7 mouse cellular contexts compared by ENCODE assay signal in genomic region chr19:45815831-45816405, GRCm38 (mm10). TPM values are rescaled to one million over a fixed set of nuclear protein-coding genes. Genes with fewer than 3 reads are reported as not detected.
A peak's percentile ranks its signal among the peaks of the same experiment; 100 is the strongest.
DNase-seq lines count a peak whose midpoint lies in the region; ATAC-seq and TF ChIP-seq lines count a peak whose summit lies in the region.

Kcnip2 (minus strand) TSS chr19:45816061.

- no peak within 1 kb of the TSS for H3K27ac ChIP-seq in ES-E14 (ENCODE audit: insufficient read depth, low read depth, low read length, poor library complexity, severe bottlenecking)
- no peak within 1 kb of the TSS for H3K27ac ChIP-seq in heart, embryonic 14.5 days (replicated peaks in 1 of 2; ENCODE audit: control insufficient read depth in 1 of 2, insufficient read depth in 1 of 2, low read depth in 2 of 2, low read length in 2 of 2)
- H3K27ac ChIP-seq in liver, embryonic 13.5 days: no peak within 1 kb of the TSS

- H3K4me1 ChIP-seq in ES-E14 (ENCODE audit: control insufficient read depth in 2 of 2, insufficient read depth in 2 of 2, low read length in 2 of 2, poor library complexity in 1 of 2): peaks cover 6 to 32% of the 10 kb centered on the region in 2 experiments; a peak in 3 of 4 replicates
- peaks cover 11 to 22% of the 10 kb centered on the region in 2 experiments; a peak in 3 of 4 replicates for H3K4me1 ChIP-seq in heart, embryonic 14.5 days (ENCODE audit: control insufficient read depth in 2 of 2, insufficient read depth in 2 of 2, low read length in 2 of 2)
- H3K4me1 ChIP-seq in liver, embryonic 13.5 days (replicated peaks): peaks cover 35% of the 10 kb centered on the region

- in situ Hi-C loops in ES-E14 (cut with MboI; ENCODE audit: low sequenced_read_pairs in 2 of 2, unreplicated experiment in 2 of 2): loop anchor here in 1 of 2 experiments (10.0 kb wide), 1 partner anchor 199 kb away; no protein-coding TSS in a partner anchor

- ATAC-seq in heart, embryonic 14.5 days (ENCODE audit: insufficient number of reproducible peaks, insufficient read depth, low FRiP score, low read depth): peak; percentile 17; the same call in 1 of the 2 replicates
- ATAC-seq in liver, embryonic 13.5 days (ENCODE audit: low read depth): 0 out of 2 replicates have a peak, but pooled peaks have one; percentile 8

- H3K4me3 ChIP-seq in ES-E14 (ENCODE audit: insufficient read depth in 1 of 2, low read depth in 1 of 2, low read length in 2 of 2, poor library complexity in 1 of 2, severe bottlenecking in 1 of 2): peak within 1 kb of the TSS; percentile 60 to 74
- peak within 1 kb of the TSS; percentile 39 to 42 for H3K4me3 ChIP-seq in heart, embryonic 14.5 days (ENCODE audit: control insufficient read depth in 1 of 2, insufficient read depth in 1 of 2, low read depth in 1 of 2, low read length in 2 of 2)
- peak within 1 kb of the TSS; percentile 35 for H3K4me3 ChIP-seq in liver, embryonic 13.5 days (replicated peaks)

- peaks cover 4% of the 10 kb centered on the region; the same call in 1 of the 2 replicates for H3K36me3 ChIP-seq in ES-E14 (ENCODE audit: control insufficient read depth, insufficient read depth, low read length, poor library complexity, severe bottlenecking)
- H3K36me3 ChIP-seq in heart, embryonic 14.5 days (ENCODE audit: control insufficient read depth, insufficient read depth, low read length): peaks cover 7% of the 10 kb centered on the region; the same call in 1 of the 2 replicates
- H3K36me3 ChIP-seq in liver, embryonic 13.5 days: 0 out of 2 replicates have a peak, but pooled peaks cover 5% of the 10 kb centered on the region

- no peak for DNase-seq in ES-E14 (ENCODE audit: low read depth, low spot score)
- peak; percentile 48 for DNase-seq in embryo, embryonic 10 days (ENCODE audit: low spot score)
- peak; percentile 65 for DNase-seq in kidney, postnatal 14 days
- no peak for DNase-seq in liver, embryonic 13.5 days
- peak; percentile 78 for DNase-seq in right cerebral cortex, adult 18-20 months
- DNase-seq in urinary bladder, postnatal 14 days (ENCODE audit: low spot score): no peak

- H3K9ac ChIP-seq in ES-E14 (ENCODE audit: insufficient read depth, low read depth, low read length, poor library complexity, severe bottlenecking): peak within 1 kb of the TSS; percentile 51
- H3K9ac ChIP-seq in heart, embryonic 14.5 days (ENCODE audit: low read length): peak within 1 kb of the TSS; percentile 64
- 0 out of 2 replicates have a peak within 1 kb of the TSS, but pooled peaks have one; percentile 22 for H3K9ac ChIP-seq in liver, embryonic 13.5 days

- peak within 1 kb of the TSS; percentile 91 for H3K4me2 ChIP-seq in heart, embryonic 14.5 days (ENCODE audit: low read length)
- peak within 1 kb of the TSS; percentile 58 for H3K4me2 ChIP-seq in liver, embryonic 13.5 days

- peaks cover 16% of the 10 kb centered on the region for H3K27me3 ChIP-seq in heart, embryonic 14.5 days (ENCODE audit: control insufficient read depth, insufficient read depth, low read length)
- peaks cover 53% of the 10 kb centered on the region for H3K27me3 ChIP-seq in liver, embryonic 13.5 days

- WGBS in heart, embryonic 14.5 days: 1% methylated on average over 19 of the region's 29 CpGs
- WGBS in liver, embryonic 13.5 days (ENCODE audit: insufficient replicate concordance): 2% methylated on average over 19 of the region's 29 CpGs

- no peaks in the 10 kb centered on the region for H3K9me3 ChIP-seq in ES-E14 (ENCODE audit: control insufficient read depth, insufficient read depth, low read depth, low read length)
- H3K9me3 ChIP-seq in heart, embryonic 14.5 days (ENCODE audit: control insufficient read depth, low read length): no peaks in the 10 kb centered on the region
- H3K9me3 ChIP-seq in liver, embryonic 13.5 days (replicated peaks): no peaks in the 10 kb centered on the region

TF ChIP-seq in ES-E14, 5 proteins besides CTCF, POLR2A, EP300 and RAD21:
- no peak for TF ChIP-seq ZC3H11A (IDR thresholded peaks at IDR 0.05; ENCODE audit: borderline replicate concordance, low read depth, low read length)
- no peak for TF ChIP-seq MAFK (IDR thresholded peaks at IDR 0.05; ENCODE audit: insufficient read depth, low read depth, low read length)
- TF ChIP-seq CHD2 (IDR thresholded peaks at IDR 0.05; ENCODE audit: low read depth, low read length): no peak
- TF ChIP-seq ZNF384 (IDR thresholded peaks at IDR 0.05; ENCODE audit: low read depth, low read length): no peak
- TF ChIP-seq HCFC1 (IDR thresholded peaks at IDR 0.05; ENCODE audit: borderline replicate concordance, insufficient read depth, low read length): no peak
TF ChIP-seq in ES-E14: peak in this region for 0.

RNA-seq across cellular contexts. Expression of gene Kcnip2, which starts in this region (rescaled TPM):
- 0.85 and 3.4 TPM in 2 replicates for total RNA-seq in ES-E14 (2012; rRNA removed)
- polyA plus RNA-seq in heart, embryonic 14.5 days (2014; fragmentation: Nextera tagmentation; extraction: Ambion mirVana): 3.1 and 3.6 TPM in 2 replicates
- 1.3 and 1.6 TPM in 2 replicates for polyA plus RNA-seq in liver, embryonic 13.5 days (2015; fragmentation: Nextera tagmentation; extraction: Ambion mirVana)

Comparison
In these comparisons a context has a peak if more than half of its experiments do, and no peak if none do; other contexts are left out.
1. DNase-seq: peak in embryo, embryonic 10 days (single experiment), kidney, postnatal 14 days (single experiment) and right cerebral cortex, adult 18-20 months (single experiment); none in ES-E14 (single experiment), liver, embryonic 13.5 days (single experiment) and urinary bladder, postnatal 14 days (single experiment).
2. Peak in every context shown above with its lines, with median percentiles within 50 percentile points of each other: H3K4me3 ChIP-seq and H3K9ac ChIP-seq.